Mouse (Mus musculus) midbrain, embryonic 10.5 days (tissue): ENCODE measurements around the gene Bdh2. TPM values are rescaled to one million over a fixed set of nuclear protein-coding genes. Genes with fewer than 3 reads are reported as not detected.

ENCODE experiments used
- DNase-seq: peaks from one replicate; pipeline ENCODE4 v3.0.0-alpha.2; 2017; ENCODE audit warnings: low spot score
- H3K27ac ChIP-seq: fragments of 300-500 bp; sonication (generic); replicated peaks from 2 replicates; pipeline ENCODE4 v1.5.1; 2016; ENCODE audit warnings: mild to moderate bottlenecking
- H3K27me3 ChIP-seq: fragments of 300-500 bp; sonication (generic); 2 replicates; pipeline ENCODE4 v1.6.1; 2016; ENCODE audit warnings: low read depth, mild to moderate bottlenecking; ENCODE audit not compliant: poor library complexity, severe bottlenecking
- H3K36me3 ChIP-seq: fragments of 300-500 bp; sonication (generic); 2 replicates; pipeline ENCODE4 v1.6.1; 2016; ENCODE audit warnings: mild to moderate bottlenecking, moderate library complexity
- H3K4me1 ChIP-seq: fragments of 300-500 bp; sonication (generic); 2 replicates; pipeline ENCODE4 v1.6.1; 2016
- H3K4me3 ChIP-seq: fragments of 300-500 bp; sonication (generic); 2 replicates; pipeline ENCODE4 v1.5.1; 2016; ENCODE audit warnings: mild to moderate bottlenecking, moderate library complexity
- H3K9me3 ChIP-seq: fragments of 300-500 bp; sonication (generic); replicated peaks from 2 replicates; pipeline ENCODE4 v1.6.1; 2016; ENCODE audit warnings: mild to moderate bottlenecking
- WGBS: fragments of 180-500 bp; shearing (Covaris S2); methylation state at CpG from one replicate; pipeline ENCODE4 v1.1.7; 2016; 5-methylcytosine and 5-hydroxymethylcytosine counted together
- polyA plus RNA-seq: library from polyadenylated mRNA; unstranded; fragments of >200 nt; fragmentation: Nextera tagmentation; extraction: Ambion mirVana; gene quantifications from 2 replicates; pipeline ENCODE4 v1.2.1, GENCODE M21; 2016

The Bdh2 gene
- polyA plus RNA-seq, 1 experiment from 2014 or later, result 8.1 TPM

GRCm38 (mm10) chr3:135273047-135273446 lies 8.0 kb upstream of the Bdh2 start:
- Histone ChIP-seq H3K27me3 (no peaks in the 10 kb centered on the region), H3K4me3 (no peak overlapping the region), H3K36me3 (peaks cover 67% of the 10 kb centered on the region), H3K27ac (no peak overlapping the region), H3K9me3 (no peaks in the 10 kb centered on the region), H3K4me1 (no peaks in the 10 kb centered on the region)
- WGBS, result 94% methylated on average over 13 of the region's 13 CpGs
- DNase-seq, result no peak

- no peak overlapping the region for H3K4me3 ChIP-seq
- H3K27me3 ChIP-seq, result no peaks in the 10 kb centered on the region
- peaks cover 10% of the 10 kb centered on the region for H3K4me1 ChIP-seq
- no peak for DNase-seq
- 0 out of 2 replicates have a peak, but pooled peaks cover under 1% of the 10 kb centered on the region for H3K36me3 ChIP-seq
- H3K27ac ChIP-seq, result peak overlapping the region; percentile 83
- WGBS, result 78% methylated on average over 4 of the region's 4 CpGs
- no peaks in the 10 kb centered on the region for H3K9me3 ChIP-seq
Measured at GRCm38 (mm10) chr3:135280160-135280559, 861 bp upstream of the Bdh2 start.

DNA sequence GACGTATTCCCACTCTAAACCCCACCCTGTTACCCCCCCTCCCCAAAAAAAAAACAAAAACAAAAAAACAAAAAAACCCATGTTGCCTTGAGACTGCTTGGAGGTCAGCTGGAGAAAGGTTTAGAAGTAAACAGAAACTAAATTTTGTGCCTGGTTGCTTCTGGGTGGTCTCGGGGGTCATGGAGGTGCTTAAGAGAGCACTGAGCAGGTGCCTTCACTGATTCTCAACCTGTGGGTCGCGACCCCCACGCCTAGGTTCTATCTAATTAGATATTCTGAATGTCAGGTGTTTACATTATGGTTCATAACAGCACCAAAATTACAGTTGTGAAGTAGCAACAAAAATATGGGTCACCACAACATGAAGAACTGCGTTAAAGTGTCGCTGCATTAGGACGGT lies 680 bp downstream of the Bdh2 start:
- Histone ChIP-seq H3K27me3 (no peaks in the 10 kb centered on the region), H3K9me3 (no peaks in the 10 kb centered on the region), H3K36me3 (no peaks in the 10 kb centered on the region), H3K4me1 (peaks cover 10% of the 10 kb centered on the region), H3K27ac (no peak overlapping the region), H3K4me3 (no peak overlapping the region)
- no peak for DNase-seq
- WGBS, result 84% methylated on average over 8 of the region's 8 CpGs

GRCm38 (mm10) chr3:135285256-135285655 lies 4.2 kb downstream of the Bdh2 start:
- WGBS, result 89% methylated on average over 11 of the region's 11 CpGs
- no peak for DNase-seq
- Histone ChIP-seq H3K27ac (no peak overlapping the region), H3K36me3 (no peaks in the 10 kb centered on the region), H3K27me3 (no peaks in the 10 kb centered on the region), H3K4me1 (peaks cover 10% of the 10 kb centered on the region), H3K4me3 (no peak overlapping the region), H3K9me3 (no peaks in the 10 kb centered on the region)

DNA sequence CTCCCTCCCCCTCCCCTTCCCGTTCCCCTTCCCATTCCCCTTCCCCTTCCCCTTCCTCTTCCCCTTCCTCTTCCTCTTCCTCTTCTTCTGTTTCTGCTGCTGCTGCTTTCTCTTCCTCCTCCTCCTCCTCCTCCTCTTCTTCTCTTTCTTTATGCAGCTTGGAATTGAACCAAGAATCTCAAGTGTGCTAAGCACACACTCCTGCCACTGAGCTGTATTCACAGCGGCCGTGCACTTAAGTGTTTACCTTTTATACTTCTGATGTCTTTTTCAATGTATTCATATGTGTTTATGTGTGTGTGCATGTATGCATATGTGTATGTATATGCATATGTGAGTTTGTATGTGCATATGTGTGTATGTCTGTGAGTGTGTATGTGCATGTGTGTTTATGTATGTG lies 4.8 kb downstream of the Bdh2 start:
- 96% methylated on average over 3 of the region's 3 CpGs for WGBS

DNA sequence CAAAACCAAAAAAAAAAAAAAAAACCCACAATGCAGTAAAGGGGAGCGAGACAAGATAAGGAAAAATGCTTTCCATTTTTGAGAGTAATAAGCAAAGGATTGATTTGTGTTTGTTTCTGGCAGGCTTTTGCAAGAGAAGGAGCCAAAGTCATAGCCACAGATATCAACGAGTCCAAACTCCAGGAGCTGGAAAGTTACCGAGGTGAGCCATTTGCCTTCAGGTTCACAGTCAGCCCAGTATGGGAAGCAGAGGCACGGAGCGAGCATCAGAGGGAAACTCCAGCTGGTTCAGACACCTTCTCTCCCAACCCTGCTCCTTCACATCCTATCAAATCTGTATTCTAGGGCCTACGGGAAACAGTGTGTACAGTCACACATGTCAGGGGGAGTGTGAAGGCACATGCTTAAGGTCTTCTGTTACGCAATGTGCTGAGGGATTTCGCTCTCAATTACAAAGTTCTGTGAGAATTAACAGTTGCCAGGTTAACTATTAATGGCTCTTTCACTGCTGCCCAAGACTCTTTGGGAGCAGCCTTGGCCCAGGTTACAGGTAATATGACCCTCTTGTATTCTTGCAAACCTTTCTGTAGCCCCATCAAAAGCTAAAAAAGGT lies 7.2 kb downstream of the Bdh2 start:
- no peak for DNase-seq
- Histone ChIP-seq H3K9me3 (no peaks in the 10 kb centered on the region), H3K4me1 (no peaks in the 10 kb centered on the region), H3K36me3 (no peaks in the 10 kb centered on the region), H3K27ac (no peak overlapping the region), H3K4me3 (no peak overlapping the region), H3K27me3 (no peaks in the 10 kb centered on the region)
- WGBS, result 88% methylated on average over 8 of the region's 8 CpGs

More for the DNA sequence above, 4.8 kb downstream of the Bdh2 start:
- no peaks in the 10 kb centered on the region for H3K9me3 ChIP-seq
- peaks cover 6% of the 10 kb centered on the region for H3K4me1 ChIP-seq
- no peak overlapping the region for H3K27ac ChIP-seq
- no peak overlapping the region for H3K4me3 ChIP-seq
- no peaks in the 10 kb centered on the region for H3K36me3 ChIP-seq
- no peaks in the 10 kb centered on the region for H3K27me3 ChIP-seq
- DNase-seq, result no peak

DNA sequence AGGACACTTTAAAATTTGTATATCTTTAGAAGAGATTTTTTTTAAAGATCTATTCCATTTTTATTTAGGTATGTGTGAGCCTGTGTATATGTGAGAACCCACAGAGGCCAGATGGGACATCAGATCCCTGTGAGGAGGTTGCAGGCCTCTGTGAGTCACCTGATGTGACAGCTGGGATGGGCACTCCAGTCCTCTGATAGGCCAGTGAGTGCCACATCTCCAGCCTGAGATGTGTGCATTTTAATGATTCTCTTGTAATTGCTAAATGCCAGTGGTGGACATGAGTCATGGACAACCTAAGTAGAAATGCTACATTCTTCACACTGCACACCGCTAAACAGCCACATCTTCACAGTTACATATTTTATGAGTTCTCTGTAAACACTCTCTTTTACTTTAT lies 8.1 kb downstream of the Bdh2 start:
- H3K9me3 ChIP-seq, result no peaks in the 10 kb centered on the region
- H3K27ac ChIP-seq, result no peak overlapping the region
- no peak overlapping the region for H3K4me3 ChIP-seq
- H3K27me3 ChIP-seq, result no peaks in the 10 kb centered on the region
- peaks cover 4% of the 10 kb centered on the region for H3K4me1 ChIP-seq
- no peaks in the 10 kb centered on the region for H3K36me3 ChIP-seq
- WGBS, result 94% methylated on average over 1 of the region's 1 CpGs
- no peak for DNase-seq

DNA sequence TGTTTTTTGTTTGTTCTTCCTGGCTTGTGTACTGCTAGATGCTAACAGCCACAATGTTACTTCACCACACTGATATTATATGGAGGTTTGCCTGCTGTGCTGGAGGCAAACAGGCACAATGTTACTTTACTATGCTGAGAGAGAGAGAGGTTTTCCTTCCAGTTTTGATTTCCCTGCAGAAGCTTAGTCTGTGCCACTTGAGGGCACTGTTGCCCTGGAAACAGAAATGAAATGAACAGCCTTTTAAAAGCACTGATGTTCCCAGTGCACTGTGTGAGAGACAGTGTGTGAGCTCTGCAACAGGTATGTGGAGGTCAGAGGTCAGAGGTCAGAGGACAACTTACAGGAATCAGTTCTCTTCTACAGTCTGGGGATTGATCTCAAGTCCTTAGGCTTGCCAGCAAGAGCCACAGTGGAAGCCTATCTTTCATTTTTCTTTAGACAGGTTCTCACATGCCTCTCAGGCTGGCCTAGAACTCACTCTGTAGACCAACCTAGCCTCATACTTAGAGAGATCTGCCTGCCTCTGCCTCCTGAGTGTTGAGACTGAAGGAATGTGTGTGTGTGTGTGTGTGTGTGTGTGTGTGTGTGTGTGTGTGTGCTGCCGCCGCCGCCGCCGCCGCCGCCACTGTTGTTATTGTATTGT lies 9.4 kb downstream of the Bdh2 start:
- no peak overlapping the region for H3K4me3 ChIP-seq
- H3K4me1 ChIP-seq, result peaks cover 4% of the 10 kb centered on the region
- H3K27me3 ChIP-seq, result no peaks in the 10 kb centered on the region
- no peaks in the 10 kb centered on the region for H3K9me3 ChIP-seq
- 95% methylated on average over 7 of the region's 7 CpGs for WGBS
- H3K36me3 ChIP-seq, result no peaks in the 10 kb centered on the region
- no peak overlapping the region for H3K27ac ChIP-seq
- peak; percentile 55 for DNase-seq

GRCm38 (mm10) chr3:135293703-135294102 lies 12.7 kb downstream of the Bdh2 start:
- no peak for DNase-seq

GRCm38 (mm10) chr3:135295559-135295958 lies 14.5 kb downstream of the Bdh2 start:
- no peak overlapping the region for H3K27ac ChIP-seq
- 90% methylated on average over 1 of the region's 1 CpGs for WGBS
- peaks cover 4% of the 10 kb centered on the region for H3K4me1 ChIP-seq
- no peaks in the 10 kb centered on the region for H3K27me3 ChIP-seq
- H3K4me3 ChIP-seq, result no peak overlapping the region
- no peaks in the 10 kb centered on the region for H3K9me3 ChIP-seq
- DNase-seq, result no peak
- H3K36me3 ChIP-seq, result no peaks in the 10 kb centered on the region

More at GRCm38 (mm10) chr3:135293703-135294102, 12.7 kb downstream of the Bdh2 start:
- Histone ChIP-seq H3K36me3 (no peaks in the 10 kb centered on the region), H3K4me1 (peaks cover 4% of the 10 kb centered on the region), H3K27me3 (no peaks in the 10 kb centered on the region), H3K27ac (no peak overlapping the region), H3K4me3 (no peak overlapping the region), H3K9me3 (no peaks in the 10 kb centered on the region)
- WGBS, result 54% methylated on average over 7 of the region's 7 CpGs

DNA sequence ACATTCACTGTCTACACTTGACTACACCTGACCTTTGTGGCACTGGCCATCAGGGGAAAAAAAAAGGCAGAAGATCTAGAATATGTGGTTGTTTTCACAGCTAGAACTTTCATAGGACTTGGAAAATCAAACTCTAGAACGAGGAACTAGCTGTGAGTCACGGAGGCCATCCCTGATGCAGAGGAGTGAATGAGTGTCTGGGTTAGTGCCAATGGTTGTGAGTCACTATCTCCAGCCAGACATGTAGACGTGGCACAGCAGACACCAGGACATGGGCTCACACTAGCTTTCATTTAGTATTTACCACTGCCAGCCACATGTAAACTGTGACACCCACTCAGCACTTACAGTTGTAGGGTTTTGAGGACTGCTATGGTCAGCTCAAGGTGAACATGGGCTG lies 17.5 kb downstream of the Bdh2 start:
- Histone ChIP-seq H3K27me3 (0 out of 2 replicates have a peak, but pooled peaks cover 5% of the 10 kb centered on the region), H3K4me3 (no peak overlapping the region), H3K36me3 (no peaks in the 10 kb centered on the region), H3K4me1 (peaks cover 11% of the 10 kb centered on the region), H3K9me3 (no peaks in the 10 kb centered on the region), H3K27ac (no peak overlapping the region)
- no peak for DNase-seq
- 86% methylated on average over 3 of the region's 3 CpGs for WGBS

GRCm38 (mm10) chr3:135300081-135300480 lies 19.1 kb downstream of the Bdh2 start:
- Histone ChIP-seq H3K36me3 (no peaks in the 10 kb centered on the region), H3K4me3 (no peak overlapping the region), H3K4me1 (peaks cover 24% of the 10 kb centered on the region), H3K27me3 (0 out of 2 replicates have a peak, but pooled peaks cover 5% of the 10 kb centered on the region), H3K9me3 (no peaks in the 10 kb centered on the region), H3K27ac (no peak overlapping the region)
- no peak for DNase-seq
- 82% methylated on average over 6 of the region's 6 CpGs for WGBS

DNA sequence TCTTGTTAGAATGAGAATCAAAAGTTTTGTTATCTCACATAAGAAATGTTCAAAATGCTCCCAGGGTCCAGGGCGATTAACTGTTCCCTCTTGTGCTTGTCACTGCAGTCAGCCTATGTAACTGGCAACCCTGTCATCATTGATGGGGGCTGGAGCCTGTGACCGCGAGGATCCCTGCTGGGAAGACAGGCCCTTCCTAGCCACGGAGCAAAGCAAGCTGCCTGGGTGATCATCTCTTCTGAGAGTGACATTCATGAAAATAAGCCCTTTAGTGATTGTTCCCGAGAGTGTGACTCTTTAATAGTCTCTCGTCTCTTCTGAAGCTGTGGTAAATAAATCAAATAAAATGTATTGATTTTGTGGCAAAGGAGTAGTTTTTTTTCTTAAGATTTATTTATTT lies 23.0 kb downstream of the Bdh2 start:
- Histone ChIP-seq H3K4me1 (peaks cover 54% of the 10 kb centered on the region), H3K4me3 (0 out of 2 replicates have a peak overlapping the region, but pooled peaks have one; percentile 14), H3K36me3 (no peaks in the 10 kb centered on the region), H3K27me3 (peaks cover 34% of the 10 kb centered on the region), H3K9me3 (no peaks in the 10 kb centered on the region), H3K27ac (peak overlapping the region; percentile 73)
- peak; percentile 54 for DNase-seq
- WGBS, result 11% methylated on average over 6 of the region's 6 CpGs
